Comparison of ENCODE assay signal across 34 mouse cellular contexts in the genomic region with DNA sequence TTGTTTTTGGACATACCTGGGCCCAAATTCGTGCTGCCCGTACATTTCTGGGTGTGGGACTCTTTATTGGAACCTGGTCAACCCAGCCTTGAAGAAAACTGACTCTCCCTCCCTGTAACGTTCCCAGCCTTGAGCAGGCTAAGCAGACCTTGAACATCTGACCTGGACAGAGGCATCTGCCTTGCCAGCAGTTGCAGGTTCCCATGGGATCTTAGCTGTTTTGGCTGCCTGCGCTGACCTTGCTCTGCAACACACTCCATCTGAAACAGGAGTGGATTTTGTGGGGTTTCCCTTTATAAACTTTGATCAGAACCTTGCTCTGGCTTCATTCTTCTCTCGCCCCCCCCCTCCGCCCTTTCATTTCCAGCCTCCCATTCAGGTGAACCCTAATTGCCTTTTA. TPM values are rescaled to one million over a fixed set of nuclear protein-coding genes. Genes with fewer than 3 reads are reported as not detected.
A peak's percentile ranks its signal among the peaks of the same experiment; 100 is the strongest.
DNase-seq lines count a peak whose midpoint lies in the region; ATAC-seq and TF ChIP-seq lines count a peak whose summit lies in the region.
"Had no signal": no experiment of that assay in that cellular context is flagged by ENCODE, and none has a peak within 500 bp of the region (broad histone marks: within the 10 kb centered on the region; RNA-seq: fewer than 3 reads in every experiment).

No protein-coding gene starts in this region.

- ATAC-seq in megakaryocyte progenitor cell, adult 5-6 weeks (replicated peaks; ENCODE audit: poor library complexity): no peak
- ATAC-seq: forebrain, embryonic 14.5 days; hindbrain, embryonic 16.5 days; midbrain, embryonic 16.5 days had no signal

- no peak overlapping the region for H3K27ac ChIP-seq in layer of hippocampus, adult 2 months
- H3K27ac ChIP-seq: heart, embryonic 13.5 days; hindbrain, embryonic 10.5 days; kidney, embryonic 15.5 days; left cerebral cortex, adult 2 months; limb, embryonic 12.5 days; liver, embryonic 15.5 days had no signal

- no peak overlapping the region for H3K4me3 ChIP-seq in layer of hippocampus, adult 2 months
- H3K4me3 ChIP-seq: heart, embryonic 13.5 days; hindbrain, embryonic 10.5 days; kidney, embryonic 15.5 days; left cerebral cortex, adult 2 months; limb, embryonic 12.5 days; liver, embryonic 15.5 days had no signal

- TF ChIP-seq CTCF in layer of hippocampus, adult 2 months (conservative IDR thresholded peaks at IDR 0.05): no peak

- intact Hi-C loops in heart, postnatal 10 days (cut with DNase I): no loop called here

- DNase-seq in heart, adult 11 months: peak; percentile 64
- no peak for DNase-seq in heart, postnatal 10 days
- peak; percentile 58 for DNase-seq in MN1 (ENCODE audit: low spot score)
- peak; percentile 65 for DNase-seq in adrenal gland, postnatal 10 days
- peak; percentile 63 for DNase-seq in testis, postnatal 10 days (ENCODE audit: low spot score)
- no peak for DNase-seq in layer of hippocampus, adult 2 months (ENCODE audit: low spot score in 2 of 2)
- DNase-seq: cerebellum, adult 11 months; cerebellum, postnatal 14 days; gastrocnemius, postnatal 25 days; heart, adult 18-20 months; heart, postnatal 14 days; kidney, adult 18-20 months; kidney, postnatal 25 days; lung, embryonic 14.5 days; retina, postnatal 1 day; right cerebral cortex, postnatal 14 days; thymus, adult 2 months; thymus, postnatal 36 days had no signal

RNA-seq across cellular contexts. Expression of a gene that starts 8.5 kb away (rescaled TPM):
- total RNA-seq in heart, postnatal 10 days (2021): 1 to 10 TPM in 1 of 2 experiments, under 1 TPM in 1; 0.67 to 1.6 TPM
- 1 to 10 TPM in 1 of 2 experiments, under 1 TPM in 1; 0.51 to 1.3 TPM for total RNA-seq in adrenal gland, postnatal 10 days (2021)
- total RNA-seq in megakaryocyte progenitor cell, adult 5-6 weeks (2015): 2.0 and 4.2 TPM in 2 replicates
- total RNA-seq in megakaryocyte progenitor cell, adult 5-6 weeks (2017): 1.0 and 4.8 TPM in 2 replicates
- total RNA-seq in layer of hippocampus, adult 2 months (2021): 1 to 10 TPM in 1 of 2 experiments, under 1 TPM in 1; 0.76 to 2.4 TPM
- total RNA-seq: neutrophil, adult 5-6 weeks had no signal

RNA-seq across cellular contexts. Expression of a gene that starts 40.5 kb away (rescaled TPM):
- total RNA-seq in heart, postnatal 10 days (2021): 1 to 10 TPM; 7.4 to 8.9 TPM
- total RNA-seq in adrenal gland, postnatal 10 days (2021): 10 to 100 TPM in 1 of 2 experiments, 1 to 10 TPM in 1; 9.8 to 10.4 TPM
- total RNA-seq in megakaryocyte progenitor cell, adult 5-6 weeks (2015): 384 and 416 TPM in 2 replicates
- total RNA-seq in megakaryocyte progenitor cell, adult 5-6 weeks (2017): 406 and 474 TPM in 2 replicates
- 10 to 100 TPM; 12.0 to 12.3 TPM for total RNA-seq in layer of hippocampus, adult 2 months (2021)

RNA-seq across cellular contexts. Expression of a gene that starts 45.2 kb away (rescaled TPM):
- 1,000 to 10,000 TPM in 1 of 2 experiments, 100 to 1,000 TPM in 1; 973 to 1,003 TPM for total RNA-seq in heart, postnatal 10 days (2021)
- total RNA-seq in adrenal gland, postnatal 10 days (2021): 100 to 1,000 TPM; 746 to 845 TPM
- total RNA-seq in megakaryocyte progenitor cell, adult 5-6 weeks (2015): 154 and 160 TPM in 2 replicates
- total RNA-seq in megakaryocyte progenitor cell, adult 5-6 weeks (2017): 63.2 and 69.4 TPM in 2 replicates
- 100 to 1,000 TPM; 185 to 201 TPM for total RNA-seq in layer of hippocampus, adult 2 months (2021)

RNA-seq across cellular contexts. Expression of a gene that starts 45.3 kb away (rescaled TPM):
- total RNA-seq in heart, postnatal 10 days (2021): 10 to 100 TPM; 11.0 to 18.1 TPM
- total RNA-seq in adrenal gland, postnatal 10 days (2021): 10 to 100 TPM; 10.1 to 20.4 TPM
- total RNA-seq in megakaryocyte progenitor cell, adult 5-6 weeks (2015): not detected in 2 replicates
- not detected in 2 replicates for total RNA-seq in megakaryocyte progenitor cell, adult 5-6 weeks (2017)
- total RNA-seq in layer of hippocampus, adult 2 months (2021): not detected
- total RNA-seq: layer of hippocampus, adult 18-20 months; layer of hippocampus, postnatal 14 days; left cerebral cortex, adult 2 months; left cerebral cortex, postnatal 25 days; megakaryocyte, adult 5-6 weeks; MEL; neutrophil, adult 5-6 weeks had no signal

Comparison
In these comparisons a context has a peak if more than half of its experiments do, and no peak if none do; other contexts are left out.
1. DNase-seq: peak in heart, adult 11 months (single experiment), MN1 (single experiment), adrenal gland, postnatal 10 days (single experiment) and testis, postnatal 10 days (single experiment); none in heart, postnatal 10 days (0 of 2) and layer of hippocampus, adult 2 months (0 of 2).
2. RNA of a gene that starts 40.5 kb away (total RNA-seq): 384 to 474 TPM in megakaryocyte progenitor cell, adult 5-6 weeks; 12.0 to 12.3 TPM in layer of hippocampus, adult 2 months, 9.8 to 10.4 TPM in adrenal gland, postnatal 10 days and 7.4 to 8.9 TPM in heart, postnatal 10 days; every median in the first group is over 10 times any median in the second.